Comparison of ENCODE assay signal across 8 mouse cellular contexts in genomic region chr1:131867093-131867945, GRCm38 (mm10). TPM values are rescaled to one million over a fixed set of nuclear protein-coding genes. Genes with fewer than 3 reads are reported as not detected.
DNase-seq lines count a peak whose midpoint lies in the region; ATAC-seq lines count a peak whose summit lies in the region.

TSS of gene Rab29 (plus strand) at chr1:131867224.

- no peak within 1 kb of the TSS for H3K27ac ChIP-seq in hindbrain, embryonic 15.5 days (replicated peaks)

- DNase-seq in T-cell, adult 2 months (ENCODE audit: low spot score), result peak; percentile 92
- peak; percentile 81 to 82 for DNase-seq in cerebellum, postnatal 36 days
- peak; percentile 85 to 93 for DNase-seq in frontal cortex, postnatal 36 days (ENCODE audit: low spot score in 2 of 2)
- peak; percentile 79 for DNase-seq in left cerebral cortex, adult 11 months (ENCODE audit: low spot score)
- DNase-seq in lung, postnatal 4 days, result peak; percentile 92 to 93
- DNase-seq in retina, postnatal 7 days (ENCODE audit: low read depth, low spot score), result peak; percentile 77
- DNase-seq in urinary bladder, adult 2 months (ENCODE audit: low spot score), result peak; percentile 76

- peaks cover 7% of the 10 kb centered on the region for H3K4me1 ChIP-seq in hindbrain, embryonic 15.5 days (replicated peaks)

- H3K4me3 ChIP-seq in hindbrain, embryonic 15.5 days, result peak within 1 kb of the TSS; percentile 53

- peak within 1 kb of the TSS; percentile 30 for H3K9ac ChIP-seq in hindbrain, embryonic 15.5 days

- 2% methylated on average over 46 of the region's 46 CpGs for WGBS in hindbrain, embryonic 15.5 days

- no peaks in the 10 kb centered on the region for H3K9me3 ChIP-seq in hindbrain, embryonic 15.5 days

- peak within 1 kb of the TSS; percentile 74 for H3K4me2 ChIP-seq in hindbrain, embryonic 15.5 days

- ATAC-seq in hindbrain, embryonic 15.5 days (ENCODE audit: low FRiP score, low read depth), result peak; percentile 96

- H3K27me3 ChIP-seq in hindbrain, embryonic 15.5 days, result 0 out of 2 replicates have a peak, but pooled peaks cover 4% of the 10 kb centered on the region

- H3K36me3 ChIP-seq in hindbrain, embryonic 15.5 days, result no peaks in the 10 kb centered on the region

RNA-seq across cellular contexts. Expression of gene Rab29, which starts in this region (rescaled TPM):
- 7.0 and 10.3 TPM in 2 replicates for polyA plus RNA-seq in hindbrain, embryonic 15.5 days (2015; fragmentation: Nextera tagmentation; extraction: Ambion mirVana)
- 32.8 and 37.7 TPM in 2 replicates for polyA plus RNA-seq in urinary bladder, adult 2 months (2012; rRNA removed)
